Mouse (Mus musculus): ENCODE measurements around the gene Tcf7l2. TPM values are rescaled to one million over a fixed set of nuclear protein-coding genes. Genes with fewer than 3 reads are reported as not detected.

Tcf7l2 gene
- total RNA-seq, 2 experiments from 2014 or later, result 21.9 to 22.3 TPM

DNA sequence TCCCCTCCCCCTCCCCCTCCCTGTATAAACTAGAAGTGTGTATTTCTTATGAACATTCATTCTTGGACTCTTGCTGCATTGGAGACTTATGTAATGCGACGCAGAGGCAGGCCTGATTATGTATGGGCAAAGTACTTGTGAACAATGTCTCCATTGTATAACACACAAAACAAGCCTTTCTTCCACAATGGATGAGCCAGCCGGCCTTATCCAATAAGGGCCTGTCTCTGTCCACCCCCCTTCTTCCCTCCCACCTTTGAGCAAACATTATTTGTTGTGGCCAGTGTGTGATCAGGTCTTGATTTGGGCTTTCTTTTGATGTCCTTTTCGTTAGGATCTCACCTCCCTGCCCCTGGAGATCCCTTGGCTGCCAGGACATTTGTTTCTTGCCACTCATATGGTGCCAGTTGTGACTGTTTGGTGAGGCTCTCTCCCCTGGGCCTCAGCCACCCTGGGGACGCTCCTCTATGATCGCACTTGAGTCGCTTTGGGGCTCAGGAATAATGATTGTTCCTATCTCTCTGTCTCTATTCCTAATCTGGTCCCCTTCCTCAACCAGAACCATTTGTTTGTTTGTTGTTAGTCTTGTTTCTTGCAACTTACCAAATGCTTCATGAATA lies 46.8 kb downstream of the Tcf7l2 start:
- intact Hi-C loops (cut with DNase I), result no loop called here
- DNase-seq, result no peak

DNA sequence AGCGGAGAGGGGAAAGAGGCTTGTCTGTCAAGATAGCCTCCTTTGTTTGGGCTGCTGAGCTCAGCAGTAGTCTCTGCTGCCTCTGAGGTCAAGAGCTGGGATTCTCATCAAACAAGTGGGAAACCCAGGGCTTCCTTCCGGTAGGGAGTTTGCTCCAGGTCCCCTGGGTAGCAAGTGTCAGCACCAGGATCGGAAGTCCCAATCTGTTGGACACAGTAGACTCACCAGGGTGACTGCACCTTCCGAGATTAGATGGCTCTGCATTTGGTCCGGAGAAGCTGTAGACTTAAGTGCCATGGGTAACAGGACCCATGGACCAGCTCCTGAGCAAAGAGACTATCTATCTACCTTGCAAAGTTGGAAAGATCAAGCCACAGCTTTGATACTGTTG lies 47.3 kb downstream of the Tcf7l2 start:
- no peak for DNase-seq
- intact Hi-C loops (cut with DNase I), result no loop called here

DNA sequence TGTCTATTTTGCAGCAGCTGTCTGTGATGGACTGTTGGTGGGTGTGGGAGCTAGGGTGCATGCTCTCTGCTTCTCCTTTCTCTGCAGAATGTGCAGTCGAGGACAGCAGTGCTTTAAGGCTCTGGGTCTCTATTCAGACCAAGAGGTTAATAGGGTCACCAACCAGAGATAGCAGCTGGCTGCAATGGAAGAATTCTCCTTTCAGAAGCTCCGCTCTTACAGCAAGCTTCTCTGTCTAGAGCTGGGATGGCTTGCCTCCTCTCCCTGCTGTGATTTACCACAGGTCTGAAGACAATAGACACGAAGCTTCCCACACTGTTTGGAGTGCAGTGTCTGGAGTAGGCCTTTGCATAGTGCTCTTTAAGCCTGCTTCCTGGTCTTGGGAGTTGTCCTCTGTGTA lies 48.2 kb downstream of the Tcf7l2 start:
- no peak for DNase-seq
- intact Hi-C loops (cut with DNase I), result no loop called here

DNA sequence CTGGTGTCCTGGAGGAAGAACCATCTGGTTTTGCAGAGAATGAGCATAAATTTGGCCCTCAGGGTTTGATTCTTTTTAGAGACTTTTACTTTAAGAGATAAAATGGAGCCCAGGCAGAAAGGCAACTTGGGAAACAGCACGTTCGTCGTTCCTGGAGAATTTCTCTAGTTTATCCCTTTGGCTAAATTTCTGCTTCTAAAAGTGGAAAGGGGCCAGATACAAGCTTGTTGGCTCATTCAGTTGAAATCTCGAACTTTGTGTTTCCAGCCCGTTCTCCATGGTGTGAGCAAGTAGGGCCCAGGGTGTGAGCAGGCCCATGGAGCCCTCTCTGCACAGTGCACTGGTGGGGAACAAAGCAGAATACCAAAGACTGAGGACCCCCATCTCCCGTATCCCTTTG lies 49.7 kb downstream of the Tcf7l2 start:
- intact Hi-C loops (cut with DNase I), result no loop called here
- peak; percentile 56 to 69 for DNase-seq

DNA sequence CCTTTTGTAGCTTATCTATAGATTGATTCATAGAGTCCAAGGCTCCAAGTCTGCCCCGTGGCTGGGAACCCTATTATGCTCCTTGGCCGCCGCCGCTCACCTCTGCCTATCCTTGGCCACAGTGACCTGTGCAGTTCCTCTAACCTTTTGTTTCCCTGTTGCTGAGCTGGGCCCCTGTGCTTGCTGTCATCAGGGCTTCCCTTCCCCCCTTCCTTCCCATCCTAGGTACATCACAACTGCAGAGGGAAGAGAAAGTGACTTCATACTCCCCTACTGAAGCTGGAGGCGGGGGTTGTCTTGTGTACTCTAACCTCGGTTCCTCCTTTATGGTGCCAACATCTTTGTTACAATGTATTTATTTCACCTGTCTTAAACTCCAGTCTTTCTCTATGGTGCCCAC lies 50.3 kb downstream of the Tcf7l2 start:
- DNase-seq, result no peak
- intact Hi-C loops (cut with DNase I), result no loop called here

DNA sequence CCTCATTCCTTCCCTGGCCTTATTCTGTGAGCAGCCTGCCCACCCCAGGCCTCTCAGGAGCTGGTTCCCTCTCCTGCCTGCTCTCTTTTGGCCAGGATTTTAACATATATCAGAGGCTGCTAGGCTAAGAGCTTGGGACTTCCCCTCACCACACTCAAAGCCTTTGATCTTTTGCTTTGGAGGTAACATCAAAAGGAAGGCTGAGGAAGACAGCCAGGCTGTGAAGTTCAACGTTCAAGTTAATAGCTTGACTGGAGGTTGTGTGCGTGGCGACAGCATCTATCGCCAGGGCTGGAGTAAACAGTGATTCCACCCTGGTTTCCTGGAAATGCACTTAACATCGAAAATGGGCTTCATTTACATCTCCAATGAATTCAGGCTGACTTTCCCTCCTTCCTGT lies 51.0 kb downstream of the Tcf7l2 start:
- no peak for DNase-seq
- intact Hi-C loops (cut with DNase I), result no loop called here

DNA sequence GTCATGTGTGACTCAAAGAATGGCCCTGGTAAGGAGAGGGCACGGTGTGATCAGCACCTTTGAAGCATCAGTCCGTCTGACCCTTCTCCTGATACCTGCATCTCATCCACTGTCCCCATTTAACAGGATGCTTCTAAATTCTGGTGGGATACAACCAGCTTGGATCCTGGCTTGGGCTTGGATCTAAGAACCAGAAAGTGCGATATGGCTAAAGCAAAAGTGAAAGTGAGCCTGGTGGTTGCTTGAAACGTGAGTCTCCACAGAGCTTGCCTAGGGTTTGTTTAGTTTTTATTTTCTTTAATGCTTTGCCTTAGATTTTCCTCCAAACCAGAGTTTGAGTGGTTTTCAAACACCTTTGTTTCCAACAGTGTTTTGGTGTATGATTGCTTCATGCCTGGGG lies 51.4 kb downstream of the Tcf7l2 start:
- intact Hi-C loops (cut with DNase I), result no loop called here
- no peak for DNase-seq

DNA sequence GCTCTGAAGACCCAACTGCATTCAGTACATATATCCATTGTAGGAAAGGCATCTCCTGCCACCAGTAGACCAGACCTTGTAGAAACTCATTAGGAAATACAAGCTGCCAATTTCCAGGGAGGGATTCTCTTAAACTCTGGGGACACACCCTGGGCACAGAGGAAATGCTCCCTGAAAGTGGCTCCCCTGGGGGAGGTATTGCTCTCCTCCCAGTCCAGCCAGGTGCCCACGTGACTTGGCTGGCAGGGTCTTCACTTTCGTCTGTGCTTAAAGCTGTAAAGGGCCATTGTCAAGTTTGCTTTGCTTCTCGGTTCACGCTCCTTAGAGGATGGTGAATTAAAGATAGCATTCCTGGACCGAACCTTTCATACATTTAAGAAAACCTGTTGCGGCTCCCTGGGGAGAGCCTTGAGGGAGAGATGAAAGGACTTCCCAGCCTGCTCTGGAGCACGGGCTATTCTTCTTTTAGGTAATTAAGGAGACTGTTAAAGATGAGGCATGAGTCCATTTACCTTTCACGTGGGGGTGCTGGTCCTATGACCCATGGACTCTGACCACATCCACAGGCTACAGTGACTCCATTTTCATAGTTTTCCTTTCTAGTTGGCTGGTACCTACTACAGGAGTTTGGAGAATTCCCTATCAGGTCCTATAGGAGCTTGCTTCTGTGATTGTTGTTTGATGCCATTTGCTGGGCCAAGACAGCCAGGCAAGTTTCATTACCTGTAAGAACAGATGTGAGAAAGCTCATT lies 52.8 kb downstream of the Tcf7l2 start:
- no peak for DNase-seq

DNA sequence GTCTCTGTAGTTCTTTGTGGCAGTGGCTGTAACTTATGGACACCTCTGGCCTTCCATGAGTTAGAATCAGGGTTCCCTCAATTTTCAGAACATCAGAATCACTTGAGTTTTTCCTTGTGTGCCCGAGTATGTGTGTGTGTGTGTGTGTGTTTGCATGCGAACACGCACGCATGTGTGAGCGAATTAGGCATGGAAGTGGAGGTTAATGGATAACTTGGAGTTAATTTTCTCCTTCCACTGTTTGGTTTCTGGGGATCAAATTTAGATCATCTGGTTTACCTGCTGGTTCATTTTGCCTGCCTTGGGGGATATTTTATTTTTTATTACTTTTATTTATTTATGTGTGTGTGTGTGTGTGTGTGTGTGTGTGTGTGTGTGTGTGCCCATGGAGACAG lies 53.3 kb downstream of the Tcf7l2 start:
- DNase-seq, result no peak
- intact Hi-C loops (cut with DNase I), result no loop called here

More for the DNA sequence above, 52.8 kb downstream of the Tcf7l2 start:
- intact Hi-C loops (cut with DNase I), result no loop called here

DNA sequence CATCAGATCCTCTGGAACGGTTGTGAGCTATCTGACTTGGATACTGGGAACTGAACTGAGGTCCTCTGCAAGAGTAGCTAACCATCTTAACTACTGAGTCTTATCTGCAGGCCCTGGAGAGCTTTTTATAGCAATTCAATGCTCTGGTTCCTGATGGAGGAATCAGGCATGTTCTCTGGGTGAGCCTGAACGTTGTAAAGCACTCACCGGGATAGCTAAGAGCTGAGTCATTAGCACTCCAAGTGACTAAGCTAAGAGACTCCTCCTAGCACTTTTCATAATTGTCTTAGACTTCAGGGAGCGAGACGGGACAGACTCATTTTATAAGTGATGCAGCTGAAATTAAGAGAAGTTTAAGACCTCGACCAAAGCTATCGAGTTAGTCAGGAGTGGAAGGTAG lies 53.7 kb downstream of the Tcf7l2 start:
- intact Hi-C loops (cut with DNase I), result no loop called here

DNA sequence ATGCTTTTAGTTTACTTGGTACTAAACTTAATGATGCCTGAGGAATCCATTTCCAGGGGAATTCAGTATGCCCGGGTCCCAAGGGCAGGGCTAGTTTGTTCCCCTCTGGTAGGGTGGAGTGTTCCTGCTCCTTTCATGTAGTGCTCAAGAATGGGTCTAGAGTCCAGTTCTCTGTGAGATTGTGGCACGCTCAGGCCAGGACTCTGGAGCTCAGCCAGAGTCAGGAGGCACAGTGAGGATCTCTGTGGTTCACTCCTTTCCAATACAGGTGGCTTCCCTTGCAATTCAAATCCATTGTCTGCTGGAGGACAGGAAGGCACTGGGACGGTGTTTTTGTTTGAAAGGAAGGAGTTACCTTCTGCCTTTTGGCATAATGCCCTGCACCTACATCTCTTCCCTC lies 56.2 kb downstream of the Tcf7l2 start:
- no peak for DNase-seq
- intact Hi-C loops (cut with DNase I), result no loop called here

More for the DNA sequence above, 53.7 kb downstream of the Tcf7l2 start:
- DNase-seq, result no peak

DNA sequence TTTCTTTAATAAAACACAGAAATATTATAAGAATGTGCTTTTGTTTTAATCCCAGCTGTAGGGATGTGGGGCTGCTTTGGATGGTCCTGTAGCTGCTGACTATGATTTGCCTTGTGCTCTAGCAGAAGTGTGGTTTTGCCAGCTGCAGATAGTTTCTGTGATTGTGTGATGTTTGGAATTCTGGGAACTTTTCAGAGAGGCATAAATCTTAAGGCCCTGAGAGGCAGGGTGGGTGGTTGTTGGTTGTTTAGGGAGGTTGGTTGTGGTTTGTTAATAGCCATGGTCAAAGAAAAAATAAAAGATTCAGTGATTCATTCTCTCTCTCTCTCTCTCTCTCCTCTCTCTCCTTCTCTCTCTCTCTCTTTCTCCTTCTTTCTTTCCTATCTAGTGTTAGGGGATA lies 57.8 kb downstream of the Tcf7l2 start:
- intact Hi-C loops (cut with DNase I), result no loop called here

DNA sequence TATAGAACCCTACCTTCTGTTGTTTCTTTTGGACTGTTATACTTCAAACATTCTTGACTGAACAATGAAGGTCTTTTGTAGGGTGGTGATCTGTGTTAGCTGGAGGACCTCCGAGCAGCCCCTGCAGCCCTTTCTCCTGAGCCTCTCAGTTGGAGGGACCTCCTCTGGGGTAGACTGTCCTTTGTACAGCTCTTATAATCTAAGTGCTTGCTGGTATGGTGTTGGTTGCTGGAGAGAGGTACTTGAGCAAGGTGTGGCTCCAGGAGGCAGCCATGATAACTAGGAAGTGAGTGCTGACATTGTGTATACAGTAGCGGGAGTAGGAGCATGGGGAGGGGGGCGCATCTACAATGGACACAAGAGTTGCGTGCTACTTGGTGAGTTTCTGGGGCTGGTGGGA lies 58.4 kb downstream of the Tcf7l2 start:
- intact Hi-C loops (cut with DNase I), result no loop called here
- DNase-seq, result no peak

More for the DNA sequence above, 57.8 kb downstream of the Tcf7l2 start:
- DNase-seq, result no peak

DNA sequence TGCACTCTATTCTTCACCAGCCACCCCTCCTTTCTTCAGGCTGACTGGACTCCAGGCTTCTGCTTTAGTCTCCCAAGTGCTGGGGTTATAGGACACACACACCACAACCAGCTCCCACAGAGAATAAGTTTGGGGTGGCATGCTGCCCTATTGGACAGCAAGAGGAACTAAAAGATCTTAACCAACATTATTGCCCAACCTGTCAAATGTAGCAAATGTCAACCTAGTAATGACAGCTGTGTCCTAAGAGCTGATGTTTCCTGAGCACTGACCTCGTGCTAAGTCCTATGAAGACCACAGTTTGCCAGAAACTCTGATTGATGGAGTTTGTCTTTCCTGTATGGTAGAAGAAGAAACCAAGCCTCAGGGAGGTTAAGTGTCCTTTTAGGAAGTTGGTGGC lies 61.5 kb downstream of the Tcf7l2 start:
- intact Hi-C loops (cut with DNase I), result no loop called here
- no peak for DNase-seq

DNA sequence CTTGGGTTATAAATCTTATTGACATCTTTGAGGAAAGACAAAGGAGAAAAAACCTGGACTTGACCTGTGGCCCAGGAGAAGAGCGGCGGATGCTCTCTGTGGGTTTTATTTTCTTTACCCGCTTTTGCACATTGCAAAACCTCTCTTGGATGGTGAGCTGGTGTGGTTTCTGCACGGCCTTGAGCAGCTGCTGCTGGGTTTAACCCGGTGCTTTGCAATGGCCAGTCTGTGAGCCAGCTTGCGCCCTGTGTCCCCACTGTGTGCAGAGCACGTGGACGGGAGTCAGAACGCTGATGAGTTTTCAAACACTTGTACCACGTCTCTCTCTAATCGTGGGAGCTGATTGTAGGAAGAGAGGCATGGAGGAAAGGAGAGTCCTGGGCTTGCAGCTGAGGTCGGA lies 62.2 kb downstream of the Tcf7l2 start:
- no peak for DNase-seq
- intact Hi-C loops (cut with DNase I), result no loop called here

DNA sequence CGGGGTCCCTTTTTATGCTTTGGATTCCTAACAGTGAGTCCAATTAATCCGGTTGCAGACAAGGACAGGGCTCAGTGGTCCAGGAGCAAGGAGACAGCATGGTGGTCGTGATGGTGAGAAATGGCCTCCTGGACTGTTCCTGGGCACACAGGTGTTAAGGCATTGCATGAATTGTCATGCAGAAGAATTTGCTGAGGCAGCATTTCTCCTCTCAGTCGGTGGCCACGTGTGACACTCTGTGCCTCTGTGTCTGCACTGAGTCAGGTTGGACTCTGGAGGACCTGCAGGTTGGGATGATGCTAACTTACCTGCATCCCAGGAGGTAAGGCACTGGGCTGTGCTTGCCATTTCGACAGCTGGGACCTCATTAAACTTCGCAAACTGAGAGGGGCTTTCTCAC lies 63.2 kb downstream of the Tcf7l2 start:
- intact Hi-C loops (cut with DNase I), result no loop called here
- DNase-seq, result no peak

DNA sequence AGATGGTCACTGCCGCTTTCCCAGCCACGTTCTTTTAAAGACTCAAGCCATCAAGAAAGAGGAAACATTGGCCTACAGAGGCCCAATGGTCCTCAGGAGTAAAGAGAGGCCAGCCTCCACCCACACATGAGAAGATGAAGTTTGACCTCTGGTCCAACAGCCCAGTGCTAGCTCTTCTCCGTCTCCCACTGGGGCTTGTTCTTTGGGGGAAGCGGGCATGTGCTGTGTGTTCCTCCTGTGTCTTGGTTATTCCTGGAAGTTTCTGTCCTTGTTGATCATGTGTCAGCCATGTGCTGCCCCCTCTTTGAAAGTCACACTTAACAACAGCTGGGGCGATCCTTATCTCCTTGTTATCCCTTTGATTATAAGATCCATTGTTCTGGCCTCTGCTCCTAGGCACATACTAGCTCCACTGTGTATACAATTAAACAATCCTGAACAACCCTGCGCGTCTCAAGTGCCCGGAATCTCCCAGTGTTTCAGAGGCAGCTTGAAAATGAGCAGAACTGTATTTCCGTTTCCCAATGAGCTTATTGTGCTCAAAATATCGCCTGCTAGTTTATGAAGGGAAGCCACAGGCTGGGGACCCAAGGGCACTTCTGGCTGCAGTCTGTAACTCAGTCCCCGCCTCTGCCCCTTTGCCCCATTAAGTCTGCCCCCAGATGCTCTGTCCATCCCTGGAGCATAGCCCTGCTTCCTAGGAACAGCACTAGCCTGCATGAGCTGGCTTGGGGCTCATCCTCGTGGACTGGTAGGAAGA lies 65.0 kb downstream of the Tcf7l2 start:
- intact Hi-C loops (cut with DNase I), result no loop called here
- DNase-seq, result no peak

DNA sequence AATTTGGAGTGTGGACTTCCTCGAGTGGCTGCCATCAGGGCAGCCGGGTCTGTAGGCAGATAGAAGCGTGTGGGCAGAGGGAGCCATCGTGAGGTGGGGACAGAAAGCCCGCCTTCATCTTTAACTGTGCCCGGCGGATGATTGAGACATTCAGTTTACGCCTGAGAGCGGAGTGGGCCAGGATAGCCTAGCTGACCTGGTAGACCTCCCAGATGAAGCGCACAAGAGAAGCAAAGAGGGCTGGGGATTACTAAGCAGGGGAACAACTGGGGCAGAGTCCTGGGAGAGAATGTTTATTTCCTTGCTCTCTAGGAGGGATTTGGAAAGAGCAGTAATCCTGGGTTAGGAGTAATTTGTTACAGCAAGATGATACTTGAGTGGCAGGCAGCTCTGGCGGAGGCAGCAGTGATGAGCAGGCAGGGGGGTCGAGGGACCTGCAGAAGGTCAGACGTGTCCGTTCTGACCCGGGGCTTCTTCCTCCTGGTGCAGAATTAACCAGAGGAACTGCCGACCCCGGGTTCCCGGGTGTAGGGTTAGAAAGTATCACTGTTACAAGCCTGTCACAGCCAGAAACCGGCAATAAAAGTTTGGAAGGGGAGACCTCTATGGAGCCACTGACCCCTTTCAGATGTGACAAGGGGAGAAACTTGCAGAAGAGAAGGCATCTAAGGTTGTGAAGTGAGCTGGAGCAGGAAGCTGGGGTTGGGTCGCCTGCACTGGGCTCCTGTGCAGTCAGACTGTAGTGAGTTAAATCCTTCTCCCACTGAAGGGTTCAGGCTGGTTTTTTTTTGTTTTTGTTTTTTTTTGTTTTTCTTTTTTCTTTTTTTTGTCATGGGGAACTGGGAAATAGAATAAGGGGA lies 65.8 kb downstream of the Tcf7l2 start:
- intact Hi-C loops (cut with DNase I), result no loop called here
- DNase-seq, result no peak

DNA sequence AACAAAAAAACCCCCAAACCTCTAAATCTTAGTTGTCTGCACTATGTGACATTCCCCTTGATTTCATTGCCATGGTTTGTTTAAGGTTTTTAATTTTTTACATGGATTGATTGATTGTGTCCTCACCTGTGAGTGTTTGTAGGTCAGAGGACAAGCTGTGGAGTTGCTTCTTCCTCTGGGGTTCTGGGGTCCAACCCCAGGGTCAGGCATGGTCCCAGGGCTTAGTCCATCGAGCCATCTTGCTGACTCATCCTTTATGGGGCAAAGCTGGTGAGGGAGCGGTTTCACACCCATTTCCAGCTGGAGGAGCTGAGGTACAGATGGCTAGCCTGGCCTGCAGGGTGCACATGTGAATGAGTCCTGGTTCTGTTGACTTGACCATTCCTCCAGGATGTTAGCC lies 66.7 kb downstream of the Tcf7l2 start:
- no peak for DNase-seq
- intact Hi-C loops (cut with DNase I), result no loop called here

DNA sequence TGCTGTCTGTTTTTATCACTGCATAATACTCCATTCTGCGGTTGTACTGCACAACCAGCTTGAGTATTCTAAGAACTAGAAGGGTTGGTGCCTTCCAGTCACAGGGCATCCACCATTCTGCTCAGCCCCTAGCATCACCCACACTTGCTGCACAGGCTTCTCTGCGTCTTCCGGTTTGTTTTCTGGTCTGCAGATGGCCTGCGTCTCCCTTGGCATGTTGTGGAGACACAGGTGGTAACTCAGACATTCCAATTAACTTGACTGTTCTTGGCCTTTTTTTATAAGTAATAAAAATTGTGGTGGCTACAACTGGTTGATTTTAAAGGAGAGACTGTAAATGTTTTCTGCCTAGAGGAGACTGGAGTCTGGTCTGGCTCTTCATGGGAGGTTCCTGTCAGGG lies 67.9 kb downstream of the Tcf7l2 start:
- intact Hi-C loops (cut with DNase I), result no loop called here
- no peak for DNase-seq

DNA sequence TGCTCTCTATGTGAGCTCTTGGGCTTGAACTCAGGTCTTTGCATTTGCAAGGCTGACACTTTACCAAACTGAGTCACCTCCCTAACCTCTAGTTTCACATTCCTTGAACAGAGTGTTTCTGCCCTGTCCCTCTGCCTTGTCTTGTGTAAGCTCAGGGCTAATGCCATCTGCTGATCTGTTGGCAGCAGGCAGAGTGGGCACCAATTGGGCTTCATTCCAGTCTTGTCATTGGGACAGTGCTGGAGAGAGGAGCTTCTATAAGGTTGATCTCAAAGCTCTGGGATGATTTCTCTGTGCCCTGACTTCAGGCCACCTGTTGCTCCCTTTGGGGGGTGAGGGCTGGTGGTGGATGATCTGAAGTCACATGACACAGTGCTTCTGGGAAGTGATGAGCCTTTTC lies 70.6 kb downstream of the Tcf7l2 start:
- intact Hi-C loops (cut with DNase I), result no loop called here
- DNase-seq, result no peak

Measured in heart, postnatal 10 days (tissue).